Mouse (Mus musculus) urinary bladder, postnatal 14 days (tissue): ENCODE data around the gene Gm21118.
"Not testable (repeated sequence)": the region's sequence is repeated elsewhere in the genome, so short reads cannot be mapped to it uniquely, and the experiment has no call there.

Source experiments
- DNase-seq: peaks from one replicate; pipeline ENCODE4 v3.0.0; 2021; ENCODE audit warnings: low spot score

The Gm21118 gene

DNA sequence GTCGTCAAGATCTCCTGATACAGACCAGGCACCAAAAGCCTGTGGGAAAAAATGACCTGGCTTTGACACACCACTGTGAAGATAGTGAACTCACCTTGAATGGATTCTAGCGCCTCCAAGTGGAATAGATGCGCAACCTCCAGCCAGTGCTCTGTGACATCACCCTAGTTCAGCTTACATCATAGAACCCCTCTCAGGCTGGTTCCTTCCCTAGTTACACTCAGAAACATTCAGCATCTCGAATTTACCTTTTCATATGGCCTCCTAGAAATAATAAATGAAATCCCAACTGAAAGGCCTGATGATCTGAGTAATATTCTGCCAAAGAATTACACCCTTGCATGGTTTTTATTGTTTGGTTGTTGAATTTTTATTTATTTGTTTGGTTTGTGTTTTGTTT is at the start of gene Gm21118:
Gene Gm21118 (minus strand): TSS at position 101 of the 400 bp plus-strand sequence.
- DNase-seq, result not testable (repeated sequence)

DNA sequence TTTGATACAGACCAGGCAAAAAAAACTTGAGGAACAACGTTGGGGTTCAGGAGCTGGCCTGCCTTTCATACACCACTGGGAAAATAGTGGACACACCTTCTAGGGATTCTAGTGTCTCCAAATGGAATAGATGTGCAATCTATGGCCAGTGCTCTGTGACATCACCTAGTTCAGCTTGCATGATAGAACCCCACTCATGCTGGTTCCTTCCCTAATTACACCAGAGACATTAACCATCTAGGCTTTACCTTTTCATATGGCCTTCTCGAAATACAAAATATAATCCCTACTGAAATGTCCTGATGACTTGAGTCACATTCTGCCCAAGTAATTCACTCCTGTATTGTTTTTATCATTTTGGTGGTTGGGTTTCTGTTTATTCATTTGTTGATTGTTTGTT is 29.7 kb upstream of the Gm21118 start, which contains the start of the genes Gm29423 and Gm29644:
Gene Gm29423 (minus strand): TSS at position 101 of the 400 bp plus-strand sequence.
Gene Gm29644 (minus strand): TSS at position 157 of the 400 bp plus-strand sequence.
- DNase-seq, result not testable (repeated sequence)
